Mouse (Mus musculus) left cerebral cortex, adult 11 months (tissue): Measurements from ENCODE around the gene Prkab1.

Experiments
- DNase-seq: peaks from one replicate; pipeline ENCODE4 v3.0.0; 2022; ENCODE audit warnings: low spot score

Gene Prkab1

DNA sequence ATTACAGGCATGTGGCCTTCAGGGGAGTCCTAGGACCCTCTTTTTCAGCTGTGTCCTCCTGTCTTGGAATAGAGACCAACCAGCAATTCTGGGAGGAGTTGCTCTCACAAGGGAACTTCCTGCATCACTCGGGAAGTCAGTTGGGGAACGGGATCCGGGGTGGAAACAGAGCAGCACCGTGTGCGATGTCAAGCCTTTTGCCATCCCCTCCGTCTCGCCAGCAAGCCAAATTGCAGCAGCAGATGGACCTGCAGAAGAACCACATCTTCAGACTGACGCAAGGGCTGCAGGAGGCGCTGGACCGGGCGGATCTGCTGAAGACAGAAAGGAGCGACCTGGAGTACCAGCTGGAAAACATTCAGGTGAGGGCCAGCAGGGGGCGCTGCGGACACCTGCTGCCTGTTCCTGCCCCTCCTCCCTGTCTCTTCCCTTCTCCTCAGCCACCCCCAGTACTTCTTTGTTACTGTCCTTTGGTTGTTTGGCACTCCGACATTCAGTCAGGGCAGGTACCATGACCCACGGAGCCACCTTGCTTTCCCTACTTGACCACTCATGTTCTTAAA, 45.1 kb downstream of the Prkab1 start:
- DNase-seq, result no peak

DNA sequence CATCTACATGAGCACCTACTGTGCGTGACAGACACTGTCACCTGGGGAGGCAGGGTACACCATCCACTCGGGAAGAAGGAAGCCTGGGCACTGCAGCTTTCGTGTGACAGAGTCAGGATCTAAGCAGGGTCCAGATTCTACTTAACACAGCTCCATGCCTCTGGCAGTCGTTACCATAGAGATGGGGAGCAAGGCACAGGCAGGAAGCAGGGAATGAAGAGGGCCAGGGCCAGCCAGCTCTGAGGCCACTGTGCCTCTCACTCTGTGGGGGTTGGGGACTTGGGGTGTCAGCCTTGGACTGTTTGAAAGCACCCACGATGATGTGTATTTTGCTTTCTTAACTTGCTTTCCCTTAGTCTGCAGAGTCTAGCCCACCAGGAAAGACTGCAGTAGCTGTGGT, 46.1 kb downstream of the Prkab1 start:
- DNase-seq, result no peak

DNA sequence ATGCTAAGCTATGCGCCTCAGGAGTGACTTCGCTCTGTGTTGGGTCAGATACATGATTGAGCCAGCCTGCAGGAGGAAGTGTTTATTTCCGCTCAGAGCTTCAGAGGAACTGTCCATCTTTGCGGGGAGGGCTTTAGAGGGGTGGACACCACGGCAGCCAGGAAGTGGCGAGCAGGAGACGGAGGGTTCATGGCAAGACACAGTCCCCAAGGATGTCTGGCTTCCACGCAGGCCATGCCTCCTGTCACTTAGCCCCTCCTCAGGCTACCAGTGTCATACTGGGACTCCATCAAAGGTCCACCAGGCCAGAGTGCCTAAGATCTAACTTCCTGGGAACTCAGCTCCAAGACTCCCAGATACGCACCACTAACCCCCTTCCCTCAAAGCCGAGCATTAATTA, 46.6 kb downstream of the Prkab1 start:
- DNase-seq, result no peak

DNA sequence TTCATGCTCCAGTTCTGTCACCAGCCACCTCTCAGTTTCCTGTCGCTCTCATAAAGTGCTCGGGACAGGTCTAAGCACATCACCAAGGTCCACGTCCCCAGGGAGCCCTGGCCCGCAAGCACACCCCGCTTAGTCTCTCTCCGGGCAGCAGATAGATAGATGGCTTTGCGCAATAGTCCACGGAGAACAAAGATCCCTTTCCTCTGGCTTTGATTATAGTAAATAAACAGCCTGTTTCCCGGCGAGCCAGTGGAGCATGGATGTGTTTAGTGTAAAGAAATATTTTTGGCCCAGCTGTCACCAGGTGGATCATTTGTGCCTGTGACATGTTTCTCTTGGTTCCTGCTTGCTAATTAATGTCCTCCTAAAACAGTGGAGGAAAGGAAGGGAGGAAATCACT, 47.0 kb downstream of the Prkab1 start:
- no peak for DNase-seq

DNA sequence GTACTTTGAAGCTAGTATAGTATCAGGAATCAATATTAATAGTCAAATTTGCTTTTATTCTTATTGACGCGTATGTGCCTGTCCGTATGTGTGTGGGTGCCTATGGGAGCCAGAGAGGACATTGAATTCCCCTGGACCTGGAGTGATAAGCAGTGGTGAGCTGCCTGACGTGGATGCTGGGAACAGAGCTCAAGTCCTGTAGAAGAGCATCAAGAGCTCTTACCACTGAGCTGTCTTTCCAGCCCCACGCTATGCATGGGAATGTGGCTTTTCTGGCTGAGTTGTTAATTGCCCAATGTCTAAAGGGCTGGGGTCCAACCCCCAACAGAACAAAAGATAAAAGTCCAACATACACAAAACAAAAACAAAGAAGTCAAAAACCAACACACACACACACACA, 47.9 kb downstream of the Prkab1 start:
- DNase-seq, result no peak

DNA sequence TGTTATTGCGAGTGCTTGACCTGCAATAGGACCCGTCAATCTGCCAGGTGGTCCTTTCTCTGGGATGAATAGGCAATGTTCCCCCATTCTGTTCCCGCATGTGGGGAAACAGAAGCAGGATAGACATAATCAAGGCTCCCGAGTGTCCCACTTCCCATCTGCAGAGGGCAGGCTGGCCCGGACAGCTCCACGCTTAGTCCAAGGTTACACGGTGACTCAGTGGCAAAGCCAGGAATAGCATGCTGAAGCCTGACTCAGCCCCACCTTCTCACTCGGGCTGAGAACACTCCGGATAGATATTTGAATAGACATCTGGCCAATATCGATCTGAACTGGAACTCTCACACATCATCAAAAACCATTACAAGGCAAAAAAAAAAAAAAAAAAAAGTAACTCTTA, 48.6 kb downstream of the Prkab1 start:
- DNase-seq, result no peak

DNA sequence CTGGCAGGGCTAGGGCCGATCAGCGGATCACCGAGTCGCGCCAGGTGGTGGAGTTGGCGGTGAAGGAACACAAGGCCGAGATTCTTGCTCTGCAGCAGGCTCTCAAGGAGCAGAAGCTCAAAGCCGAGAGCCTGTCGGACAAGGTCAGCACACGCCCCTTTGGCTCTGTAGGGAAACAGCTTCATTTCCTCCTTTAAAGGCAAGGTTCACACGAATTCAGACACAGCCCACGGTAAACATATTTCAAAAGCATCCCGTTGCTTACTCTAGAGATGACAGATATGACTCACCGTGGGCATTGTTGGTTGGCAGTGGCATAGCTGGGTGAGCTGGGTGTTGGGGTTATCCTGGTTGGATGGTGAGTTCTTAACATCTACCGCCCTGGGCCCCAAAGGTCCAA, 53.1 kb downstream of the Prkab1 start:
- DNase-seq, result no peak
